Mouse (Mus musculus) megakaryocyte-erythroid progenitor cell, adult 5-6 weeks (primary cell): ENCODE results near the gene Fancd2. TPM values are rescaled to one million over a fixed set of nuclear protein-coding genes. Genes with fewer than 3 reads are reported as not detected.

ENCODE experiments used
- ATAC-seq: replicated peaks from 2 replicates; pipeline ENCODE4 v1.8.0; 2016; ENCODE audit warnings: mild to moderate bottlenecking, inconsistent platforms; ENCODE audit not compliant: severe bottlenecking, poor library complexity, low FRiP score, low TSS enrichment
- total RNA-seq, 2 experiments: library from RNA; stranded (forward) in 1 of 2; stranded (reverse) in 1 of 2; fragments of 200-1000, 215-1000 nt in 1 of 2; fragments of >200 nt in 1 of 2; fragmentation: Nextera tagmentation in 1 of 2; gene quantifications; 2 replicates each; pipeline ENCODE4 v1.2.3; 2014 to 2017

The Fancd2 gene
- 35.7 and 47.0 TPM in 2 replicates for total RNA-seq (2014; fragmentation: Nextera tagmentation)
- 31.3 and 43.7 TPM in 2 replicates for total RNA-seq (2017)

GRCm38 (mm10) chr6:113530932-113531839 is at the start of gene Fancd2, which contains the start of gene Emc3:
TSS of gene Fancd2 (plus strand) at chr6:113531682.
TSS of gene Emc3 (minus strand) at chr6:113531652.
- ATAC-seq: peak; percentile 87

GRCm38 (mm10) chr6:113482477-113483099 is 48.9 kb upstream of the Fancd2 start:
- peak; percentile 23 for ATAC-seq

- peak; percentile 91 for ATAC-seq
These were observed 48.3 kb upstream of the Fancd2 start, which contains the start of gene Creld1 for GRCm38 (mm10) chr6:113483100-113483615. TSS of gene Creld1 (plus strand) at chr6:113483297.

- peak; percentile 44 for ATAC-seq
These were observed 47.8 kb upstream of the Fancd2 start for GRCm38 (mm10) chr6:113483729-113484128.

GRCm38 (mm10) chr6:113487125-113487576 is 44.3 kb upstream of the Fancd2 start:
- ATAC-seq: no peak

- ATAC-seq: no peak
These were observed 42.1 kb upstream of the Fancd2 start for GRCm38 (mm10) chr6:113489410-113489809.

- no peak for ATAC-seq
These were observed 39.2 kb upstream of the Fancd2 start for GRCm38 (mm10) chr6:113492101-113492864.

GRCm38 (mm10) chr6:113494258-113494788 is 37.2 kb upstream of the Fancd2 start:
- peak; percentile 76 for ATAC-seq

- peak; percentile 23; the same call in 1 of the 2 replicates for ATAC-seq
These were observed 36.3 kb upstream of the Fancd2 start for GRCm38 (mm10) chr6:113495071-113495675.

- ATAC-seq: no peak
These were observed 32.1 kb upstream of the Fancd2 start for GRCm38 (mm10) chr6:113499346-113499745.

GRCm38 (mm10) chr6:113501388-113502084 is 29.9 kb upstream of the Fancd2 start, which contains the start of gene Prrt3:
TSS of gene Prrt3 (minus strand) at chr6:113501931.
- no peak for ATAC-seq

GRCm38 (mm10) chr6:113502801-113503200 is 28.7 kb upstream of the Fancd2 start:
- ATAC-seq: no peak

GRCm38 (mm10) chr6:113505689-113506088 is 25.8 kb upstream of the Fancd2 start:
- ATAC-seq: no peak

- no peak for ATAC-seq
These were observed 24.4 kb upstream of the Fancd2 start for GRCm38 (mm10) chr6:113507130-113507529.

GRCm38 (mm10) chr6:113508272-113508946 is 23.1 kb upstream of the Fancd2 start:
- peak; percentile 77 for ATAC-seq

- ATAC-seq: 0 out of 2 replicates have a peak, but pooled peaks have one; percentile 4
These were observed 22.6 kb upstream of the Fancd2 start for GRCm38 (mm10) chr6:113508947-113509280.

- ATAC-seq: no peak
These were observed 17.5 kb upstream of the Fancd2 start for GRCm38 (mm10) chr6:113513944-113514343.

GRCm38 (mm10) chr6:113514600-113514999 is 16.9 kb upstream of the Fancd2 start:
- ATAC-seq: peak; percentile 75
